Mouse (Mus musculus) neural tube, embryonic 14.5 days (tissue): ENCODE results near the gene Gapvd1. TPM values are rescaled to one million over a fixed set of nuclear protein-coding genes. Genes with fewer than 3 reads are reported as not detected.
A peak's percentile ranks its signal among the peaks of the same experiment; 100 is the strongest.

Experiments used
- ATAC-seq: fragments of 200-750 bp; cut with Nextera tagmentation; 2 replicates; pipeline ENCODE4 v1.8.0; 2017; ENCODE audit warnings: low read depth, mild to moderate bottlenecking, moderate TSS enrichment, moderate library complexity
- H3K27ac ChIP-seq: fragments of 300-500 bp; sonication (generic); 2 replicates; pipeline ENCODE4 v1.5.1; 2014; ENCODE audit warnings: low read depth, mild to moderate bottlenecking, control low read depth, low read length, moderate library complexity, mixed read lengths
- H3K27me3 ChIP-seq: fragments of 300-500 bp; sonication (generic); 2 replicates; pipeline ENCODE4 v1.6.1; 2014; ENCODE audit warnings: low read length; ENCODE audit not compliant: control insufficient read depth, insufficient read depth
- H3K36me3 ChIP-seq: fragments of 300-500 bp; sonication (generic); 2 replicates; pipeline ENCODE4 v1.6.1; 2014; ENCODE audit warnings: low read length, mixed read lengths; ENCODE audit not compliant: control insufficient read depth, insufficient read depth
- H3K4me1 ChIP-seq: fragments of 300-500 bp; sonication (generic); 2 replicates; pipeline ENCODE4 v1.6.1; 2014; ENCODE audit warnings: low read length; ENCODE audit not compliant: control insufficient read depth, insufficient read depth
- H3K4me2 ChIP-seq: fragments of 300-500 bp; sonication (generic); 2 replicates; pipeline ENCODE4 v1.6.1; 2014; ENCODE audit warnings: mild to moderate bottlenecking, low read depth, low read length, control low read depth
- H3K4me3 ChIP-seq: fragments of 300-500 bp; sonication (generic); 2 replicates; pipeline ENCODE4 v1.5.1; 2014; ENCODE audit warnings: low read depth, low read length, control low read depth, mixed read lengths
- H3K9ac ChIP-seq: fragments of 300-500 bp; sonication (generic); replicated peaks from 2 replicates; pipeline ENCODE4 v1.6.1; 2014; ENCODE audit warnings: low read depth, mild to moderate bottlenecking, control low read depth, low read length, mixed read lengths
- H3K9me3 ChIP-seq: fragments of 300-500 bp; sonication (generic); 2 replicates; pipeline ENCODE4 v1.6.1; 2016; ENCODE audit warnings: low read length; ENCODE audit not compliant: control insufficient read depth
- WGBS: fragments of 180-500 bp; shearing (Covaris S2); extraction: QIAGEN DNeasy Blood & Tissue Kit; methylation state at CpG from one replicate; pipeline ENCODE4 v1.1.7; 2014; 5-methylcytosine and 5-hydroxymethylcytosine counted together
- polyA plus RNA-seq: library from polyadenylated mRNA; unstranded; fragments of >200 nt; fragmentation: Nextera tagmentation; extraction: Ambion mirVana; gene quantifications from 2 replicates; pipeline ENCODE4 v1.2.1, GENCODE M21; 2014

Gapvd1 gene
- polyA plus RNA-seq, 1 experiment from 2014 or later, result 119 TPM

GRCm38 (mm10) chr2:34757341-34757740, 2.3 kb upstream of the Gapvd1 start:
- 83% methylated on average over 1 of the region's 1 CpGs for WGBS
- H3K9ac ChIP-seq, result no peak overlapping the region
- peaks cover 5% of the 10 kb centered on the region for H3K4me1 ChIP-seq
- H3K27me3 ChIP-seq, result no peaks in the 10 kb centered on the region
- no peak overlapping the region for H3K4me3 ChIP-seq
- H3K36me3 ChIP-seq, result no peaks in the 10 kb centered on the region
- no peak for ATAC-seq
- no peak overlapping the region for H3K27ac ChIP-seq
- H3K4me2 ChIP-seq, result no peak overlapping the region
- no peaks in the 10 kb centered on the region for H3K9me3 ChIP-seq

GRCm38 (mm10) chr2:34753811-34754550, 1.1 kb downstream of the Gapvd1 start:
- Histone ChIP-seq H3K4me3 (peak overlapping the region; percentile 91), H3K36me3 (no peaks in the 10 kb centered on the region), H3K9me3 (no peaks in the 10 kb centered on the region), H3K4me1 (peaks cover 13% of the 10 kb centered on the region), H3K4me2 (peak overlapping the region; percentile 54), H3K27me3 (no peaks in the 10 kb centered on the region), H3K9ac (peak overlapping the region; percentile 96), H3K27ac (peak overlapping the region; percentile 94)
- ATAC-seq, result peak; percentile 95
- 1% methylated on average over 90 of the region's 106 CpGs for WGBS

GRCm38 (mm10) chr2:34750245-34750644, 4.8 kb downstream of the Gapvd1 start:
- Histone ChIP-seq H3K9ac (no peak overlapping the region), H3K9me3 (no peaks in the 10 kb centered on the region), H3K27me3 (no peaks in the 10 kb centered on the region), H3K4me1 (peaks cover 13% of the 10 kb centered on the region), H3K4me3 (no peak overlapping the region), H3K27ac (no peak overlapping the region), H3K4me2 (no peak overlapping the region), H3K36me3 (no peaks in the 10 kb centered on the region)
- 94% methylated on average over 2 of the region's 2 CpGs for WGBS
- ATAC-seq, result no peak

- no peak overlapping the region for H3K27ac ChIP-seq
- ATAC-seq, result no peak
- H3K9ac ChIP-seq, result no peak overlapping the region
- H3K4me3 ChIP-seq, result no peak overlapping the region
- H3K4me1 ChIP-seq, result peaks cover 13% of the 10 kb centered on the region
- no peak overlapping the region for H3K4me2 ChIP-seq
- H3K36me3 ChIP-seq, result no peaks in the 10 kb centered on the region
- H3K27me3 ChIP-seq, result no peaks in the 10 kb centered on the region
- WGBS, result 98% methylated on average over 4 of the region's 4 CpGs
- no peaks in the 10 kb centered on the region for H3K9me3 ChIP-seq
Observed at GRCm38 (mm10) chr2:34748479-34748878, 6.6 kb downstream of the Gapvd1 start.

GRCm38 (mm10) chr2:34745673-34746072, 9.4 kb downstream of the Gapvd1 start:
- no peak overlapping the region for H3K4me3 ChIP-seq
- 94% methylated on average over 2 of the region's 2 CpGs for WGBS
- no peaks in the 10 kb centered on the region for H3K9me3 ChIP-seq
- H3K4me2 ChIP-seq, result no peak overlapping the region
- no peak overlapping the region for H3K27ac ChIP-seq
- H3K27me3 ChIP-seq, result no peaks in the 10 kb centered on the region
- no peak overlapping the region for H3K9ac ChIP-seq
- 0 out of 2 replicates have a peak, but pooled peaks cover 3% of the 10 kb centered on the region for H3K36me3 ChIP-seq
- no peaks in the 10 kb centered on the region for H3K4me1 ChIP-seq
- ATAC-seq, result no peak

- ATAC-seq, result no peak
- Histone ChIP-seq H3K4me1 (no peaks in the 10 kb centered on the region), H3K27me3 (no peaks in the 10 kb centered on the region), H3K4me3 (no peak overlapping the region), H3K9me3 (no peaks in the 10 kb centered on the region), H3K27ac (no peak overlapping the region), H3K9ac (no peak overlapping the region), H3K36me3 (0 out of 2 replicates have a peak, but pooled peaks cover 3% of the 10 kb centered on the region), H3K4me2 (no peak overlapping the region)
- WGBS, result 92% methylated on average over 8 of the region's 8 CpGs
Observed at GRCm38 (mm10) chr2:34744476-34744875, 10.6 kb downstream of the Gapvd1 start.

- Histone ChIP-seq H3K9ac (no peak overlapping the region), H3K4me3 (no peak overlapping the region), H3K36me3 (0 out of 2 replicates have a peak, but pooled peaks cover 3% of the 10 kb centered on the region), H3K4me1 (no peaks in the 10 kb centered on the region), H3K4me2 (no peak overlapping the region), H3K27me3 (no peaks in the 10 kb centered on the region), H3K27ac (no peak overlapping the region), H3K9me3 (no peaks in the 10 kb centered on the region)
- no peak for ATAC-seq
- 95% methylated on average over 8 of the region's 8 CpGs for WGBS
Observed at GRCm38 (mm10) chr2:34742675-34743074, 12.4 kb downstream of the Gapvd1 start.

GRCm38 (mm10) chr2:34741390-34742159, 13.5 kb downstream of the Gapvd1 start:
- Histone ChIP-seq H3K9ac (no peak overlapping the region), H3K4me2 (no peak overlapping the region), H3K4me1 (no peaks in the 10 kb centered on the region), H3K27ac (no peak overlapping the region), H3K27me3 (no peaks in the 10 kb centered on the region), H3K4me3 (no peak overlapping the region), H3K36me3 (0 out of 2 replicates have a peak, but pooled peaks cover 3% of the 10 kb centered on the region), H3K9me3 (no peaks in the 10 kb centered on the region)
- 95% methylated on average over 12 of the region's 12 CpGs for WGBS
- no peak for ATAC-seq
